Mouse (Mus musculus) bone marrow macrophage, adult 2 months (primary cell): ENCODE results near the gene Dnpep.

ENCODE experiments used
- CTCF ChIP-seq: IDR thresholded peaks from 2 replicates; pipeline ENCODE4 v1.5.1; 2012; ENCODE audit warnings: low read depth, mild to moderate bottlenecking, low read length, moderate library complexity
- POLR2A ChIP-seq: IDR thresholded peaks from 2 replicates; pipeline ENCODE4 v1.6.1; 2012; ENCODE audit warnings: mild to moderate bottlenecking, low read depth, low read length, borderline replicate concordance

DNA sequence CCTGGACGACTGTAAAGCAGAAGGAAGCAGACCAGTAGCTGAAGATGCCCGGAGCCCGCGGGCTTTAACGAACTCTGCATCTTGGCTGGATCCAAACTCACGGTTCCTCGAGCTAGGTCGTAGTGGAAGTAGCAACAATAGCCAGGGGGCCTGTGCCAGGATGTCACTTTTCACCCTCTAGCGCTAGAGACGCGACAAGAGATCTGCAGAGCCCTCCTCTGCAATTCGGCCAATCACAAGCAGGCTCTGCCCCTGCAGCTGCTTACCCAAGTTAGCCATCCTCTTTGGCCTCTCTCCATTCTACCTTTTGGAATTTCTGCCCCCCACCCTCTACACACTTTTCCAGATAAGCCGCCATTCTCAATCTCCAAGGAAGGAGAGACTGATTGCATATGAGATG lies 39.6 kb downstream of the Dnpep start, which contains the start of gene Resp18:
- TF ChIP-seq POLR2A (no peak), CTCF (no peak)
